Mouse (Mus musculus): ENCODE results near the gene Pccb. TPM values are rescaled to one million over a fixed set of nuclear protein-coding genes. Genes with fewer than 3 reads are reported as not detected.

The Pccb gene
- polyA plus RNA-seq, 1 experiment from 2014 or later = 22.5 TPM

DNA sequence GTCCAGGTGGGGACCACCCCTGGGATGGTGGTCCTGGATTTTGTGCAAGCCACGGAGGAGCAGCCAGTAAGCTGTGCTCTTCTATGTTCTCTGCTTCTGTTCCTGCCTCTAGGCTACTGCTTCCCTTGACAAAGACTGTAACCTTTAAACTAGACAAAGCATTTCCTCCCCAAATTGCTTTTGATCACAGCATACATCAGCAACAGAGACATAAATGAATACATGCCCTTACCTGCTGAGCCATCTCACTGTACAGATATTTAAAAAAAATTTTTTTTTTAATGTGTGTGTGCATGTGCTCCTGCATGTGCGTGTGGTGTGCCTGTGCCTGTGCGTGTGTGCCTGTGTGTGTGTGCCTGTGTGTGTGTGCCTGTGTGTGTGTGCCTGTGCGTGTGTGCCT is 22.5 kb upstream of the Pccb start:
- ATAC-seq (ENCODE audit: low read depth) = no peak
- no peak overlapping the region for H3K27ac ChIP-seq (ENCODE audit: low read length)
- H3K4me2 ChIP-seq (ENCODE audit: low read depth, low read length) = no peak overlapping the region
- H3K4me1 ChIP-seq (replicated peaks; ENCODE audit: control insufficient read depth, insufficient read depth, low read length) = peaks cover 7% of the 10 kb centered on the region
- no peak overlapping the region for H3K4me3 ChIP-seq (ENCODE audit: low read length)
- H3K9ac ChIP-seq (ENCODE audit: low read length) = no peak overlapping the region
- H3K27me3 ChIP-seq (ENCODE audit: control insufficient read depth, insufficient read depth, low read depth, low read length) = no peaks in the 10 kb centered on the region
- H3K36me3 ChIP-seq (ENCODE audit: control insufficient read depth, insufficient read depth, low read length) = no peaks in the 10 kb centered on the region
- no peaks in the 10 kb centered on the region for H3K9me3 ChIP-seq (ENCODE audit: control insufficient read depth, low read length)
- 88% methylated on average over 4 of the region's 4 CpGs for WGBS

DNA sequence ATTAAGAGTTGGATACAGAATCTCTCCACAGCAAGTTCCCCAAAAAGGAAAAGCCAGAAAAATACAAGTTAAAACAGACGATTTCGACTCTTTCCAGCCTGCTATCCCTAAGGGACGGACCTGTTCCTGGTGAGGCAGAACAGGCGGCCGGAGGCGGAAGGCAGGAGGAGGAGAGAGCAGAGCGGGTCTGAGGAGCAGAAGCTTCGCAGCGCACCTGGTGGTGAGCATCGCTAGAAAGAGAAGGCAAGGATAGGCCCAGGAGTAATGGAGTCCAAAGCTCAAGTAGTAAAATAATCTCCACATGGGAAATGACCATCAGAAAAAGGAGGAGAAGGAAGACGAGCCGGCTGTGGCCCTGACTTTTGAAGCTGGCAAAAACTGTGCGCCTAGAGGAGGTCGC is 18.6 kb upstream of the Pccb start:
- no peak overlapping the region for H3K9ac ChIP-seq (ENCODE audit: low read length)
- WGBS = 73% methylated on average over 14 of the region's 14 CpGs
- no peaks in the 10 kb centered on the region for H3K36me3 ChIP-seq (ENCODE audit: control insufficient read depth, insufficient read depth, low read length)
- H3K4me1 ChIP-seq (replicated peaks; ENCODE audit: control insufficient read depth, insufficient read depth, low read length) = peaks cover 6% of the 10 kb centered on the region
- H3K9me3 ChIP-seq (ENCODE audit: control insufficient read depth, low read length) = no peaks in the 10 kb centered on the region
- no peak for ATAC-seq (ENCODE audit: low read depth)
- no peak overlapping the region for H3K4me3 ChIP-seq (ENCODE audit: low read length)
- no peaks in the 10 kb centered on the region for H3K27me3 ChIP-seq (ENCODE audit: control insufficient read depth, insufficient read depth, low read depth, low read length)
- H3K27ac ChIP-seq (ENCODE audit: low read length) = no peak overlapping the region
- no peak overlapping the region for H3K4me2 ChIP-seq (ENCODE audit: low read depth, low read length)

DNA sequence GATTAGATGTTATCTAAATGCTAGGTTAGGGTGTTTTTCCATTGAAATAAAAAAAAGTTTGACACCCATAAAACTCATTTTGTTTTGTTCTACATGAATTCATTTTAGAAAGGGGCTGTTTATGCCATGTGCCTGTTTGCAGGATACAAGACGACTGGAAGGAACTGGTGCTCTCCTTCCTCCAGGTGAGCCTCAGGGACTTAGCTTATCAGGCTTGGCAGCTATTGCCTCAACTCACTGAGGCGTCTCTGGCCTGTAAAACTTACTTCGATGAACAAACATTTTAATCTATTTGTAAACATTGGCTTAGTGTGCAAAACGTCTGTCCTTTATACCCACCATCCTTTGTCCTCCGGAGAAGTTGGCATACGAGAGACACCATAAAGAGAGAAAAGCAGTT is 18.0 kb upstream of the Pccb start:
- H3K4me3 ChIP-seq (ENCODE audit: low read length) = no peak overlapping the region
- no peak overlapping the region for H3K4me2 ChIP-seq (ENCODE audit: low read depth, low read length)
- H3K36me3 ChIP-seq (ENCODE audit: control insufficient read depth, insufficient read depth, low read length) = no peaks in the 10 kb centered on the region
- H3K27ac ChIP-seq (ENCODE audit: low read length) = no peak overlapping the region
- no peaks in the 10 kb centered on the region for H3K27me3 ChIP-seq (ENCODE audit: control insufficient read depth, insufficient read depth, low read depth, low read length)
- ATAC-seq (ENCODE audit: low read depth) = no peak
- H3K9ac ChIP-seq (ENCODE audit: low read length) = no peak overlapping the region
- no peaks in the 10 kb centered on the region for H3K9me3 ChIP-seq (ENCODE audit: control insufficient read depth, low read length)
- 40% methylated on average over 6 of the region's 6 CpGs for WGBS
- peaks cover 6% of the 10 kb centered on the region for H3K4me1 ChIP-seq (replicated peaks; ENCODE audit: control insufficient read depth, insufficient read depth, low read length)

DNA sequence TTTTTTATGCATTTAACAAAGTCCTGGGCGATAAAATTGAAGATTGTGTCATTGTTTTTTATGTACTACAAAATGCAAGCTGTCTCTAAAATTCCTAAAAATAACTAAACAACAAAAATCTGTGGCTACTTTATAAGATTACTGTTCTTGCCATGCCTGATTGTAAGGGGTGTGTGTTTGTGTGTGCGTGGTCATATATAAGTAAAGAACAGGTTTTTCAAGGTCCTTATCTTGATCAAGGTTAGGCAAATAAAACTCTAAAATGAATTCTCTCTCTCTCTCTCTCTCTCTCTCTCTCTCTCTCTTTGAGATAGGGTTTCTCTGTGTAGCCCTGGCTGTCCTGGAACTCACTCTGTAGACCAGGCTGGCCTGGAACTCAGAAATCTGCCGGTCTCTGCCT is 17.3 kb upstream of the Pccb start:
- no peaks in the 10 kb centered on the region for H3K27me3 ChIP-seq (ENCODE audit: control insufficient read depth, insufficient read depth, low read depth, low read length)
- no peak overlapping the region for H3K27ac ChIP-seq (ENCODE audit: low read length)
- ATAC-seq (ENCODE audit: low read depth) = no peak; the same call in 1 of the 2 replicates
- H3K9me3 ChIP-seq (ENCODE audit: control insufficient read depth, low read length) = no peaks in the 10 kb centered on the region
- no peak overlapping the region for H3K9ac ChIP-seq (ENCODE audit: low read length)
- H3K4me3 ChIP-seq (ENCODE audit: low read length) = no peak overlapping the region
- peaks cover 6% of the 10 kb centered on the region for H3K4me1 ChIP-seq (replicated peaks; ENCODE audit: control insufficient read depth, insufficient read depth, low read length)
- H3K36me3 ChIP-seq (ENCODE audit: control insufficient read depth, insufficient read depth, low read length) = no peaks in the 10 kb centered on the region
- no peak overlapping the region for H3K4me2 ChIP-seq (ENCODE audit: low read depth, low read length)
- 71% methylated on average over 3 of the region's 3 CpGs for WGBS

DNA sequence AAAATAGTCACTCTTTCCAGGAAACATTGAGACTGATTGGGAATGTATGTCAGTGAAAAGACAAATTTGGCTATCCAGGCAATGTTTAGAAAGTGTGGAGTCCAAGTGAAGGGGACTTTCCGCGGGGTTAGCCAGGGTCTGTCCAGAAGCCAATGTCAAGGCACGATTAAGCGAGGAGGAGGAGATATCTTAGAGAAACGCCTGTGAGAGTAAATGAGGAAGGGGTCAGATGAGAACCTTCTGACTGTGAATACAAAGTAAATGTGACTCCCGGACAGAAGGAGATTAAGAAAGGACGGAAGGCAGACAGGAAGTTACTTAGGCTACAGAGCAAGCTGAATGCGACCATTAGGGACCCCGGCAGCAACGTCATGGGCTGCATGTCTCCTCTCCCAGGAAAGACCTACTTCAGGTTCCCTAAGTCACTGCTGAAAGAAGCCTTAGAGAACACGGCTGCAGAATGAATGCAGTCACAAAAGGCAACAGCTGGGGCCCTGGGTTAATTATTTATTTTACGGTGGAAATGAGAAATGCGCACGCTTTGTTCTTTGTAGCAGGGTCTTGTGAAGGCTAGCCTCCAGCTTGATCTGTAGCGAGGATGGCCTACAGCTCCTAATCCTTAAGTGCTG is 11.1 kb upstream of the Pccb start:
- peak overlapping the region; percentile 40 for H3K4me2 ChIP-seq (ENCODE audit: low read depth, low read length)
- H3K9ac ChIP-seq (ENCODE audit: low read length) = no peak overlapping the region; the same call in 1 of the 2 replicates
- no peaks in the 10 kb centered on the region for H3K27me3 ChIP-seq (ENCODE audit: control insufficient read depth, insufficient read depth, low read depth, low read length)
- H3K4me1 ChIP-seq (replicated peaks; ENCODE audit: control insufficient read depth, insufficient read depth, low read length) = peaks cover 15% of the 10 kb centered on the region
- ATAC-seq (ENCODE audit: low read depth) = no peak
- H3K27ac ChIP-seq (ENCODE audit: low read length) = no peak overlapping the region
- H3K36me3 ChIP-seq (ENCODE audit: control insufficient read depth, insufficient read depth, low read length) = no peaks in the 10 kb centered on the region
- peaks cover 2% of the 10 kb centered on the region; the same call in 1 of the 2 replicates for H3K9me3 ChIP-seq (ENCODE audit: control insufficient read depth, low read length)
- no peak overlapping the region for H3K4me3 ChIP-seq (ENCODE audit: low read length)
- WGBS = 28% methylated on average over 15 of the region's 15 CpGs

DNA sequence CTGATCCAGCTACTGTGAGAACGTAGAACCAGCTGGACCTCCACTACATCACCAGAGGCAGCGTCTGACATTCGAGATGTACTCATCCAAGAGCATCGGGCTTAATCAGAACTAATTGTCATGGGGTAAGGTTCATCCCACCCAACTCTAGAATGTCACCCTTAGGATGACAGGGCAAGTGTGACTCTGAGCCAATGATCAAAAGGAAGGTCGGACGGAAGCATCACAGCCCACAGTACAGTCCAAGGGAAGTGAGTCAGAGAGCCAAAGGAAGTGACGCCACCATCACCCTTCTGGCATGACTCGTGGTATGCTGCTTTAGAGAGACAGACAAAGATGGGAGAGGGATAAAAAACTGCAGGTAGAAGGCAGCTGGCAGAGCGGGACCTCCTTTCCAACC is 7.6 kb upstream of the Pccb start:
- 70% methylated on average over 9 of the region's 9 CpGs for WGBS
- Histone ChIP-seq H3K4me3 (ENCODE audit: low read length) (no peak overlapping the region), H3K36me3 (ENCODE audit: control insufficient read depth, insufficient read depth, low read length) (no peaks in the 10 kb centered on the region), H3K9me3 (ENCODE audit: control insufficient read depth, low read length) (peaks cover 2% of the 10 kb centered on the region; the same call in 1 of the 2 replicates), H3K27me3 (ENCODE audit: control insufficient read depth, insufficient read depth, low read depth, low read length) (no peaks in the 10 kb centered on the region), H3K9ac (ENCODE audit: low read length) (no peak overlapping the region), H3K27ac (ENCODE audit: low read length) (no peak overlapping the region), H3K4me2 (ENCODE audit: low read depth, low read length) (no peak overlapping the region), H3K4me1 (replicated peaks; ENCODE audit: control insufficient read depth, insufficient read depth, low read length) (peaks cover 15% of the 10 kb centered on the region; the same call in 1 of the 2 replicates)
- no peak for ATAC-seq (ENCODE audit: low read depth)

DNA sequence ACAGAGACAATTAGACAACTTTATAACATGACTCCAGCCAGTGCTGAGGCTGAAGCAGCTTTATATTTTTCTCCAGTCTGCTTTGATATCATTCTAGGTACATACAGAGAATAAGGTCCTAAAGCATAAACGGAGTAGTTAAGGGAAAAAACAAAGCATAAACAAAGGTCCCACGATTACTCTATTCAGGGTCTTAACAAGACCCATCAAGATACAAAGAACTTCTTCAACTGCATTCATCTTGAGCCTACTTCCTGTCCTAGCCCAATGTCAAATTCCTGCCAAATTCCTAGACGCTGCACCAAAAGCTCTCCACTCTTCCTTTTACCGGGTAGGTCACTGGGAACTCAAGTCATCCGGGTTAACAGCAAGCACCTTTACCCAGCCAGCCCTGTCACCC is 6.8 kb upstream of the Pccb start:
- Histone ChIP-seq H3K4me3 (ENCODE audit: low read length) (no peak overlapping the region), H3K9ac (ENCODE audit: low read length) (no peak overlapping the region), H3K4me2 (ENCODE audit: low read depth, low read length) (no peak overlapping the region), H3K27ac (ENCODE audit: low read length) (no peak overlapping the region), H3K9me3 (ENCODE audit: control insufficient read depth, low read length) (peaks cover 2% of the 10 kb centered on the region; the same call in 1 of the 2 replicates), H3K4me1 (replicated peaks; ENCODE audit: control insufficient read depth, insufficient read depth, low read length) (peaks cover 15% of the 10 kb centered on the region; the same call in 1 of the 2 replicates), H3K36me3 (ENCODE audit: control insufficient read depth, insufficient read depth, low read length) (no peaks in the 10 kb centered on the region), H3K27me3 (ENCODE audit: control insufficient read depth, insufficient read depth, low read depth, low read length) (no peaks in the 10 kb centered on the region)
- ATAC-seq (ENCODE audit: low read depth) = no peak
- 47% methylated on average over 5 of the region's 5 CpGs for WGBS

DNA sequence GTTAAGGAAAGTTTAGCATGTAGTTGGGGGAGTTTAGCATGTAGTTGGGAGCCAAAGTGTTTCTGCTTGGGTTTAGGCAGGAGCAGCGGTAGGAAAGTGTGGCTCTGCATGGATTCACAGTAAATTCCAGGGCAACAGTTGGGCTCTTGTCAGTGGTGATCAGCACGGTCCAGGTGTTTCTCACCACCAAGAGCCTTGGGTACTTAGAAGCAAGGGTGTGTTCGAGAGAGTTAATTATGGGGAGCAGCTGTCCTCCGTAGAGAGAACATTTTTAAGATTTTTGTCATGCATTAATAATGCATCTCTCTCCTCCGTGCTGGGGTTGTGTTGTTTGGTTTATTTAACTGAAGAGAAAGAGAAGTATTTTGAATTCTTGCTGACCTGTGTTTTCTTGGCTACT is 3.9 kb upstream of the Pccb start:
- no peaks in the 10 kb centered on the region for H3K36me3 ChIP-seq (ENCODE audit: control insufficient read depth, insufficient read depth, low read length)
- H3K9me3 ChIP-seq (ENCODE audit: control insufficient read depth, low read length) = peaks cover 2% of the 10 kb centered on the region; the same call in 1 of the 2 replicates
- no peak overlapping the region for H3K27ac ChIP-seq (ENCODE audit: low read length)
- no peaks in the 10 kb centered on the region for H3K27me3 ChIP-seq (ENCODE audit: control insufficient read depth, insufficient read depth, low read depth, low read length)
- no peak overlapping the region for H3K9ac ChIP-seq (ENCODE audit: low read length)
- 41% methylated on average over 5 of the region's 5 CpGs for WGBS
- no peak overlapping the region for H3K4me3 ChIP-seq (ENCODE audit: low read length)
- H3K4me2 ChIP-seq (ENCODE audit: low read depth, low read length) = no peak overlapping the region
- peaks cover 14% of the 10 kb centered on the region for H3K4me1 ChIP-seq (replicated peaks; ENCODE audit: control insufficient read depth, insufficient read depth, low read length)
- no peak for ATAC-seq (ENCODE audit: low read depth)

DNA sequence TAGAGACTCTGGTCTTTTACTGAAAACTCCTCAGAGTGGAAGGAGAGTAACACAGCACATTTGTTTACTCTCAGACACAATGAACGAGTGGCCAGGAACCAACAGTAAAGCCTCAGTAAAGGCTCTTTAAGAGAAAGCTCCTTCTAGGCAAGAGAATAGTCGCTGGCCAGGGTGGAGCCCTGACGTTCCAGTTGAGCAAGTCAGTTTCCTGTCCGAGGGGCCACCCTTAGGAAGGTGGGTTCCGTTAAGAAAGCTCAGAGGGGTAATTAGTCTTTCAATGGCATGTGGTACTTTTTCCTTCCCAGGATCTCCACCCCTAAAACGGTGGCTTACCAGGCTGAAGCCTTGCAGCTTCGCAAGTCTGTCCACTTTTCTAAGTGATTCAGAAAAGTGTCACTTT is 2.7 kb upstream of the Pccb start:
- Histone ChIP-seq H3K27me3 (ENCODE audit: control insufficient read depth, insufficient read depth, low read depth, low read length) (no peaks in the 10 kb centered on the region), H3K4me1 (replicated peaks; ENCODE audit: control insufficient read depth, insufficient read depth, low read length) (peaks cover 18% of the 10 kb centered on the region), H3K9ac (ENCODE audit: low read length) (no peak overlapping the region), H3K27ac (ENCODE audit: low read length) (0 out of 2 replicates have a peak overlapping the region, but pooled peaks have one; percentile 2), H3K36me3 (ENCODE audit: control insufficient read depth, insufficient read depth, low read length) (no peaks in the 10 kb centered on the region), H3K9me3 (ENCODE audit: control insufficient read depth, low read length) (peaks cover 2% of the 10 kb centered on the region; the same call in 1 of the 2 replicates), H3K4me2 (ENCODE audit: low read depth, low read length) (no peak overlapping the region), H3K4me3 (ENCODE audit: low read length) (no peak overlapping the region)
- ATAC-seq (ENCODE audit: low read depth) = no peak
- 17% methylated on average over 7 of the region's 7 CpGs for WGBS
